Mouse (Mus musculus) erythroid progenitor cell, adult 5-6 weeks (primary cell): ENCODE results near the gene Olfr747. TPM values are rescaled to one million over a fixed set of nuclear protein-coding genes. Genes with fewer than 3 reads are reported as not detected.
"Not testable (repeated sequence)": the region's sequence is repeated elsewhere in the genome, so short reads cannot be mapped to it uniquely, and the experiment has no call there.

ENCODE experiments used
- ATAC-seq: replicated peaks from 2 replicates; pipeline ENCODE4 v1.8.0; 2016; ENCODE audit warnings: moderate number of reproducible peaks, mild to moderate bottlenecking, moderate TSS enrichment, inconsistent platforms; ENCODE audit not compliant: poor library complexity, low FRiP score, severe bottlenecking
- total RNA-seq, 2 experiments: library from RNA; stranded (forward) in 1 of 2; stranded (reverse) in 1 of 2; fragments of 150-400 nt in 1 of 2; fragments of 186-747, 209-891 nt in 1 of 2; gene quantifications; 2 replicates each; pipeline versions ENCODE4 v1.2.3 to v1.2.4; 2015 to 2017; ENCODE audit warnings: low replicate concordance in 2 of 2

Gene Olfr747
- total RNA-seq (2015; ENCODE audit: low replicate concordance), result not detected in 2 replicates
- not detected in 2 replicates for total RNA-seq (2017; ENCODE audit: low replicate concordance)

- no peak for ATAC-seq
These were observed at the start of gene Olfr747 for GRCm38 (mm10) chr14:50693106-50693505. Gene Olfr747, minus strand, starts transcription at chr14:50693206.

DNA sequence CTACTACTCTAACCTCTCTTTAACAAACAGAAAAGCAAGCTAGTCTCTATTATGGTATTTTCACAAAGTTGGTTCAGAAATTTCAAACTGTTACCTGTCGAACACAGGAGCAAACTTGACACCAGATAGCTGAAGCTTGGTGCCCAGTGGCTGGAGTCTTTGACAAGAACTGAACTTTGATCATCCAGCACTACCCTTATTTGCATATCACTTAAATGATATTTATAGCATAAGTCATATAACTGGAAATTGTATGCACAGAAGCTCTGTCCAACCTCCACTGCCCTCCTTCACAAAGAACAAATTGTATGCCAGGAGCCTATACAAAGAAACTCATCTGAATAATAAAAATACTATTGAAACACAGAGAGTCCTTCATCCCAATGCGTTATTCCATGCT is 48.6 kb upstream of the Olfr747 start:
- ATAC-seq, result no peak

DNA sequence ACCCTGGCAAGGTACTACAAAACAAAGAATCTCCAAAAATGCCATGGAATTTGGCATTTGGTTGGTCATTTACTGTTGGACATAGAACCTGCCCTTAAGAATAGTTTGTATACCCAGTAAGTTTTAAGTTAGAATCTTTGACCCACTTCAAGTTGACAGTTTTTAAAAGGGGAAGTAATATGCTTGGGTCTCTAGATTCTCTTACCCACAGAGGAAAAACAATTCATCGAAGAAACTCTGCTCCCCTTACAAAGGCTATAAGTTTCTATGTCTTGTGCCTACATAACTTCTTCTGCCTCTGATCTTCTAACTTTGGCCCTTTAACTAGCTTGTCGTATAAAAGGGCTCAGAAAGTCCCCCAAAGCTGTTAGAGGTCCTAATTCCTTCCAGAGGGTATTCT is 47.3 kb upstream of the Olfr747 start:
- ATAC-seq, result no peak

DNA sequence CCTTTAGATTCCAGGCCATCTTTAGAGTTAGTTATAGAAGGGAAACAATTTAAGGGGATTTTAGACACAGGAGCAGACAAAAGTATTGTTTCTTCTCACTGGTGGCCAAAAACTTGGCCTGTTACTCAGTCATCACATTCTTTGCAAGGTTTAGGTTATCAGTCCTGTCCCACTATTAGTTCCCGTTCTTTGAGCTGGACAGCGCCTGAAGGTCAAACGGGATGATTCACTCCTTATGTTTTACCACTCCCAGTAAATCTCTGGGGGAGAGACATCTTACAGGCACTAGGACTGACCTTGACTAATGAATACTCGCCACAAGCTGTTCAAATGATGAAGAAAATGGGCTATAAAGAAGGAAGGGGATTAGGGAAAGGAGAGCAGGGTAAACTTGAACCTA is 29.4 kb upstream of the Olfr747 start:
- ATAC-seq, result not testable (repeated sequence)

- ATAC-seq, result not testable (repeated sequence)
These were observed 26.9 kb upstream of the Olfr747 start for GRCm38 (mm10) chr14:50719875-50720274.

DNA sequence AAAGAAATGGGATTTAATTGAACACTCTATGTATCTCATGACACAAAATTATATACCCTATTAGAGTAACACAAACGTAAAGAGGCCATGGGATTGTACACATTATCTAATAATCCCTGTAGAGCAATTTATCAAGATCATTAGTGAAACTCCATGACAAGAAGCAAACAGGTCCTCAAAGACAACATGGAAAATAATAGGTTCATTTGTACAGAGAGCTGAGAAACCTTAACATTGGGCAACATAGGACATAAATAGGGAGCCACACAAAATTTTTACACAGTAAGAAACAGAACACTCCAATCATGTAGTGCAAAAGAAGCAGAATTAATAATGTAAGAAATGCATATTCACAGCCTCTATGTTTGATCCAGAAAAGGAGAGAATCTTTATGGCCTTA is 14.1 kb upstream of the Olfr747 start, which contains the start of gene Olfr748:
Olfr748 (plus strand) TSS at position 301 of the 400 bp plus-strand sequence.
- no peak for ATAC-seq

DNA sequence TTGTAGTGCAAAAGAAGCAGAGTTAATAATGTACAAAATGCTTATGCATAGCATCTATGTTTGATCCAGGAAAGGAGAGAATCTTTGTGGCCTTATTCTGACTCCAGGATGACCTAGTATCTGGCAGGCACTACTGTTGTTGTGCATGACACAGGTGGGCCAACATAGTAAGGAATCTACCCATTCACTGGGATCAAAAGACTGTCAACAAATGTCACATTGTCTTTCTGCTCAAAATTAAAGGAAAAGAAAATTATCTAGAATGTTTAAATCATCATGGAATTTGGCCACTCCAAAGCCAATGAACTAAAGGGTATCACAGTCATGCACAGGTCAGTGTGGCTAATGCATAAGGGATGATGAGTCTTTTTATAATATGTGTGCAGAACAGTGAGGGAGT is 46.2 kb downstream of the Olfr747 start, which contains the start of gene Olfr746:
Olfr746 (plus strand) TSS at position 301 of the 400 bp plus-strand sequence.
- ATAC-seq, result no peak

- ATAC-seq, result no peak
These were observed 53.9 kb downstream of the Olfr747 start, which contains the start of gene Olfr745 for GRCm38 (mm10) chr14:50639088-50639487. Gene Olfr745, plus strand, starts transcription at chr14:50639388.

Other genes starting within 250 kb of the Olfr747 start
- gene Olfr740, start 247.7 kb downstream of the Olfr747 start, total RNA-seq (2015; ENCODE audit: low replicate concordance), result not detected in 2 replicates
- not detected in 2 replicates for gene Olfr740, start 247.7 kb downstream of the Olfr747 start, total RNA-seq (2017; ENCODE audit: low replicate concordance)
- not detected in 2 replicates for gene Olfr741, start 220.5 kb downstream of the Olfr747 start, total RNA-seq (2015; ENCODE audit: low replicate concordance)
- not detected in 2 replicates for gene Olfr741, start 220.5 kb downstream of the Olfr747 start, total RNA-seq (2017; ENCODE audit: low replicate concordance)
- gene Olfr742, start 189.6 kb downstream of the Olfr747 start, total RNA-seq (2015; ENCODE audit: low replicate concordance), result not detected in 2 replicates
- gene Olfr742, start 189.6 kb downstream of the Olfr747 start, total RNA-seq (2017; ENCODE audit: low replicate concordance), result not detected in 2 replicates
- not detected in 2 replicates for gene Olfr743, start 171.4 kb downstream of the Olfr747 start, total RNA-seq (2015; ENCODE audit: low replicate concordance)
- not detected in 2 replicates for gene Olfr743, start 171.4 kb downstream of the Olfr747 start, total RNA-seq (2017; ENCODE audit: low replicate concordance)
- gene Olfr744, start 78.3 kb downstream of the Olfr747 start, total RNA-seq (2015; ENCODE audit: low replicate concordance), result not detected in 2 replicates
- gene Olfr744, start 78.3 kb downstream of the Olfr747 start, total RNA-seq (2017; ENCODE audit: low replicate concordance), result not detected in 2 replicates
- not detected in 2 replicates for gene Olfr745, start 53.8 kb downstream of the Olfr747 start, total RNA-seq (2015; ENCODE audit: low replicate concordance)
- gene Olfr745, start 53.8 kb downstream of the Olfr747 start, total RNA-seq (2017; ENCODE audit: low replicate concordance), result not detected in 2 replicates
- gene Olfr746, start 46.1 kb downstream of the Olfr747 start, total RNA-seq (2015; ENCODE audit: low replicate concordance), result not detected in 2 replicates
- gene Olfr746, start 46.1 kb downstream of the Olfr747 start, total RNA-seq (2017; ENCODE audit: low replicate concordance), result not detected in 2 replicates
- gene Olfr748, start 14.2 kb upstream of the Olfr747 start, total RNA-seq (2015; ENCODE audit: low replicate concordance), result not detected in 2 replicates
- gene Olfr748, start 14.2 kb upstream of the Olfr747 start, total RNA-seq (2017; ENCODE audit: low replicate concordance), result not detected in 2 replicates
- not detected in 2 replicates for gene Olfr749, start 51.9 kb upstream of the Olfr747 start, total RNA-seq (2015; ENCODE audit: low replicate concordance)
- gene Olfr749, start 51.9 kb upstream of the Olfr747 start, total RNA-seq (2017; ENCODE audit: low replicate concordance), result not detected in 2 replicates
- gene Ttc5, start 92.3 kb upstream of the Olfr747 start, total RNA-seq (2015; ENCODE audit: low replicate concordance), result 13.3 and 21.4 TPM in 2 replicates
- gene Ttc5, start 92.3 kb upstream of the Olfr747 start, total RNA-seq (2017; ENCODE audit: low replicate concordance), result 12.3 and 18.5 TPM in 2 replicates
- gene Ccnb1ip1, start 114.5 kb upstream of the Olfr747 start, total RNA-seq (2015; ENCODE audit: low replicate concordance), result not detected in 2 replicates
- not detected in 2 replicates for gene Ccnb1ip1, start 114.5 kb upstream of the Olfr747 start, total RNA-seq (2017; ENCODE audit: low replicate concordance)
- gene Parp2, start 114.6 kb upstream of the Olfr747 start, total RNA-seq (2015; ENCODE audit: low replicate concordance), result 18.0 and 29.3 TPM in 2 replicates
- 32.5 and 63.5 TPM in 2 replicates for gene Parp2, start 114.6 kb upstream of the Olfr747 start, total RNA-seq (2017; ENCODE audit: low replicate concordance)
- gene Tep1, start 177.4 kb upstream of the Olfr747 start, total RNA-seq (2015; ENCODE audit: low replicate concordance), result 12.3 and 13.8 TPM in 2 replicates
- 3.0 and 3.6 TPM in 2 replicates for gene Tep1, start 177.4 kb upstream of the Olfr747 start, total RNA-seq (2017; ENCODE audit: low replicate concordance)
- not detected in 2 replicates for gene Klhl33, start 204.3 kb upstream of the Olfr747 start, total RNA-seq (2015; ENCODE audit: low replicate concordance)
- not detected in 2 replicates for gene Klhl33, start 204.3 kb upstream of the Olfr747 start, total RNA-seq (2017; ENCODE audit: low replicate concordance)
- gene Osgep, start 231.7 kb upstream of the Olfr747 start, total RNA-seq (2015; ENCODE audit: low replicate concordance), result 39.3 and 75.5 TPM in 2 replicates
- 14.8 and 16.6 TPM in 2 replicates for gene Osgep, start 231.7 kb upstream of the Olfr747 start, total RNA-seq (2017; ENCODE audit: low replicate concordance)
- gene Apex1, start 231.8 kb upstream of the Olfr747 start, total RNA-seq (2015; ENCODE audit: low replicate concordance), result 16.6 and 28.9 TPM in 2 replicates
- gene Apex1, start 231.8 kb upstream of the Olfr747 start, total RNA-seq (2017; ENCODE audit: low replicate concordance), result 8.3 and 13.2 TPM in 2 replicates
- 34.4 and 37.8 TPM in 2 replicates for gene Pip4p1, start 237.7 kb upstream of the Olfr747 start, total RNA-seq (2015; ENCODE audit: low replicate concordance)
- gene Pip4p1, start 237.7 kb upstream of the Olfr747 start, total RNA-seq (2017; ENCODE audit: low replicate concordance), result 23.5 and 28.2 TPM in 2 replicates
- gene Pnp, start 237.9 kb upstream of the Olfr747 start, total RNA-seq (2015; ENCODE audit: low replicate concordance), result 256 and 266 TPM in 2 replicates
- 218 and 252 TPM in 2 replicates for gene Pnp, start 237.9 kb upstream of the Olfr747 start, total RNA-seq (2017; ENCODE audit: low replicate concordance)